Mouse (Mus musculus): Measurements from ENCODE around the gene Rapgef4.

DNA sequence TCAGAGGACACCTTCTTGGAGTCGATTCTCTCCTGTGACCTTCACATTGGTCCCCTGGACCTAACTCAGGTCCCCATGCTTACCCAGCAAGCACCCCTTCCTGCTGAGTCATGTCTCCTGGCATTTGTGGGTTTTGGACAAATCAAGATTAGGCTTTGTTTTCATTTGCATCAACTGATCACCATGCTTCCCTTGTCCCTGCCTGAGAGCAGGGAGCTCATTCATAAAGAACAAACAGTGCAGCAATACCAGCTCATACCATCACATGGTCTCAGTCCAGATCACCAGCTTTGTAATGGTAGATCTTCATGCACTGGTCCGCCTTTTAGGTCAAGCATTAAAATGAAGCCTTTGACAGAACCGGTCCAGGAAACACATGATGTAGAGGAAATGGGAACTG, 144.7 kb downstream of the Rapgef4 start:
- TF ChIP-seq POLR2A (IDR thresholded peaks at IDR 0.05; ENCODE audit: extremely low read depth, insufficient read depth, low read length): no peak
- no peak for TF ChIP-seq CTCF (IDR thresholded peaks at IDR 0.05; ENCODE audit: low read depth, low read length)

Measured in liver, adult 2 months (tissue).